Mouse (Mus musculus): ENCODE results near the gene Acss3. TPM values are rescaled to one million over a fixed set of nuclear protein-coding genes. Genes with fewer than 3 reads are reported as not detected.

The Acss3 gene
- total RNA-seq, 4 experiments from 2014 or later: 1.1 to 2.3 (median 1.8) TPM

GRCm38 (mm10) chr10:107021118-107021517 is 102.3 kb downstream of the Acss3 start:
- no peak for DNase-seq (ENCODE audit: low spot score in 2 of 2)

GRCm38 (mm10) chr10:107011142-107011541 is 112.3 kb downstream of the Acss3 start:
- DNase-seq (ENCODE audit: low spot score in 2 of 2): no peak

DNA sequence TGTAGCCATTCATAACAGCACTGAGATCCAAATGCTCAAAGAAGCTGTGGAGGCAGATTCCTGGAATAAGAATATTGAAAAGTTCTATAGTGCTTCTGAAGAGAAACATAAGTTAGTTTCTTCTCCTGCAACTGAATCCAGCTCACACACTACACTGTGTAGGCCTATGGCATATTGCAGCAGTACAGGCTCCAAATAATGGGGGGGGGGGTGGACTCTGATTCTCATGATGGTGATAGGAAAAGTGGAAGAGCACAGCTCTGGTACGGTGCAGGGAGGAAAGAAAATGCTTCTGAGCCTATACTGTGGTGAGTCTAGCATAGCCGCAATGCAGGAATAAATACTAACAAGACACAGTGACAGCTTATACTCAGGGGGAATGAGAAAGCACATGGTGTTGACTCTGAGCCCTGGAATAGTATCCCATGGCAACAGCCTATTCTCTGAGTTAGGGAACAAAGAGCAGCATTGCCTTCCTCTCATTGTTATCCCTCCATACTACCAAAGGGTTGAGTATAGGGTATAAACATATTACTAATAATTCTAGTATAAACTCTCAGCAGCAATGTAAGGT is 125.3 kb downstream of the Acss3 start:
- DNase-seq (ENCODE audit: low spot score in 2 of 2): no peak

DNA sequence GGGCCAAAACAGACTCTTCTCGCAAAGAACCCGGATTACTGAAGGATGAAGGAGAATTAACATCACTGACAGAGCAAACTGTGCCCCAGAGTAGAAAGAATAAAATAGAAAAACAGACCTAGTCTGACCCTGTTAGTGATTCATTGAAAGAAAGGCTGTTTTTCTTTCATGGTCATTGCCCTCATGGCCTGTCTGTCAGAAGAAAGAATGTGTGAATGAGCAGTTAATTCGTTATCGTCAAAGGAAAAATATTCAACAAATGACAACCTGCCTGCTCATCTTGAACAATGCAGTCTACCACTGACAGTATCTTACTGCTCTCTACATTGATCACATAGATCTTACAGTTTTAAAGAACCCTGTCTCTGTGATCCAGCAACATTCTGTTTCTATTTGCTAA is 134.0 kb downstream of the Acss3 start:
- DNase-seq (ENCODE audit: low spot score in 2 of 2): no peak

- DNase-seq (ENCODE audit: low spot score in 2 of 2): no peak
Observed at GRCm38 (mm10) chr10:106975193-106976141, 148.0 kb downstream of the Acss3 start.

- no peak for DNase-seq (ENCODE audit: low spot score in 2 of 2)
Observed at GRCm38 (mm10) chr10:106959026-106959425, 164.4 kb downstream of the Acss3 start.

DNA sequence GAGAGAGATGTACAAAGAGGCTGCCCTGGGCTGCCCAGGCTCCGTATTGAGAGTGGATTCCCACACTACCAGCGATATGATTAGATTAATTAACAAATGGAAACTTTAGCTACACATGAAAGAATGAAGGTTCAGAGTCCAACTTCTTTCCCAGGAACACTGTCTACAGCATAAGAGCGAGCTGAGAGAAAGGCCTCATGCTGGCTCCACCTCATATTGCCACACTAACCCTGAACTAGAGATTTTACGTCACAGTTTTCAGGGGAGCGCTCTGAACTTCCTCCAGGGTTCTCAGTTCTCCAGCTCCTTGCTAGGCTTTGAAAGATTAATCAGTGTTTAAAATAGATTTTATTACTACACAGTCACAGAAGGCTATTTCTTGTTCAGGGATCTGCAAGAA is 182.1 kb downstream of the Acss3 start:
- DNase-seq (ENCODE audit: low spot score in 2 of 2): no peak

GRCm38 (mm10) chr10:106939441-106939840 is 184.0 kb downstream of the Acss3 start:
- no peak for DNase-seq (ENCODE audit: low spot score in 2 of 2)

DNA sequence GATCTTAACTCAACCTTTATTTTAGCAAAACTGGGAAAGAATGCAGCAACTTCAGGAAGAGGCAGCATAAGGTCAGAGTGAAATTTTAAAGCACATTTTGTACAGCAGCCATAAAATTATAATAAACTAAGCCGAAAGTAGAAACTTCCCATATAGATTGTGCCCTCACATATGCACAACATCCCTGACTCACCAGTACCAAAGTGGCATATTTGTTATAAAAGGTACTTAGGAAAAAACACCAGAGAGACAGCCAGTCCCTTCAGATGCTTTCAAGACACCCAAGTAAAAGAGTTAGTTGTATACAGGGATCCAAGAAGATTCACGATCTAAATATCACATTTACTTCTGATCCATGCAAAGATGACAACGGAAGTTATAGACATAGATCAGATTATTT is 184.6 kb downstream of the Acss3 start:
- no peak for DNase-seq (ENCODE audit: low spot score in 2 of 2)

DNA sequence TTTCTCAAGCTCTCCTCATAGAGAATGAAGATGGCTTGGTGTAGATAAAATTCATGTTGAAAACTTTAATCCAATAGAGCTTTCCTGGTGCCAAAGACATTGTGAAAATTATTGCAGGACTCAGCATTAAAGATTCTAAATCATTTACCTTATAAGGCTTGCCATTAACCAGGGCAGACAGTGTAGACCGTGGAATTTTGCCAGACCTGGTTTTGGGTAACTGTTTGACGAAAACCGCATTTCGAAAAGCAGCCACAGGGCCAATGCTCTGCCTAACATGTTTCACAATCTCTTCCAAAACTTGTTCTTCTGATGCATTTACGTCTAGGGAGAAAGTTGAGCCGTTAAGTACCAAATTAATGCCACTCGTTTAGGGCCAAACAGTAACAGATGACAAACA is 186.5 kb downstream of the Acss3 start:
- no peak for DNase-seq (ENCODE audit: low spot score in 2 of 2)

- DNase-seq (ENCODE audit: low spot score in 2 of 2): no peak
Observed at GRCm38 (mm10) chr10:106932571-106933073, 190.8 kb downstream of the Acss3 start.

GRCm38 (mm10) chr10:106928576-106929332 is 194.7 kb downstream of the Acss3 start:
- no peak for DNase-seq (ENCODE audit: low spot score in 2 of 2)

DNA sequence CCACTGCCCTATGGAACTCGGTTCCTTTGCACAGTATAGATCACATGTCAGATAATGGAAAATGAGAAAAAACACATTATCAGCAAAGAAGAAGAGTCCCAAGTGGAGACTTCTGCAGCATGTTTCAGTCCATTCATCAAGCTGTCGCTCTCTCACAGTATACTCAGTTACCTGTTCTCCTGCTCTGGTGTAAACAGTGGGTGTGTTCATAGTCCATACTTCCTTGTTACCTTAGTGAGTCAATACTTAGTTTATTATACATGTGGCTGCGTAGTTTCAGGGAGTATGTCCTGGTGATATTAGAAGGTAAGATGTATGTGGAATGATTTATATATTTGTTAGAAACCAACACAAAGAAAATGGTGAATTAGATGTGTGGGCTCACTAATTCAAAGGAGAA is 198.7 kb downstream of the Acss3 start:
- no peak for DNase-seq (ENCODE audit: low spot score in 2 of 2)

GRCm38 (mm10) chr10:106924334-106924733 is 199.1 kb downstream of the Acss3 start:
- no peak for DNase-seq (ENCODE audit: low spot score in 2 of 2)

- no peak for DNase-seq (ENCODE audit: low spot score in 2 of 2)
Observed at GRCm38 (mm10) chr10:106914822-106915221, 208.6 kb downstream of the Acss3 start.

- DNase-seq (ENCODE audit: low spot score in 2 of 2): no peak
Observed at GRCm38 (mm10) chr10:106914275-106914674, 209.2 kb downstream of the Acss3 start.

DNA sequence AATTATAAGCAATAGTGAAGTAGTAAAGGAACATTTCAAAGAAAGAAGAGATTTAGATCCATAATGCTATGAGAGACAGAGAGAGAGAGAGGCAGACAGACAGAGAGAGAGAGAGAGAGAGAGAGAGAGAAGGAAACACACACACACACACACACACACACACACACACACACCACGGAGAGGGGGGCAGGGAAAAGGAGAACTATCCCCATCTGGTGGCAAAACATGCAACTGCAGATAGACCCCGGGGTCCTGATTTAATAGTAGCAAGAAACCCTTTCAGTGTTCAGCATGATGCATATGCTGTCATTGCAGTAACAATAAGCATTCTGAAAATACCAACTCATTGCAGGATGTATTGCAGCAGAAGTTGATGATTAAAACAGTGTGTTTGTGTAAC is 210.4 kb downstream of the Acss3 start:
- no peak for DNase-seq (ENCODE audit: low spot score in 2 of 2)

- no peak for DNase-seq (ENCODE audit: low spot score in 2 of 2)
Observed at GRCm38 (mm10) chr10:106910108-106910507, 213.4 kb downstream of the Acss3 start.

DNA sequence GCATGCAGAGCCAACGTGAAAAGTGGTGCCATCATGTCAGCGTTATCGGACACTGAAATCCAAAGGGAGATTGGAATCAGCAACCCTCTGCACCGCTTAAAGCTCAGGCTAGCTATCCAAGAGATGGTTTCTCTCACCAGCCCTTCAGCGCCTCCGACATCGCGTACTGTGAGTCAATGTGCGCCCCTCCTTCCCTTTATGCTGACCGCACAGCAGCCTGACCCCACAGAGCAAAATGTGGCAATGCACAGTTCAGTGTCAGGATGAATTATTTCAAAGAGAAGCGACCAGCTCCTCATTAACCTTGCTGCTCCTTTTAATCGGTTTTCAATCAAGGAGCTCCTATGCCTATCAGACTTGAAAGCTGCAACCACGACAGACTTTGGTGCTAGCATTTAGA is 227.1 kb downstream of the Acss3 start:
- DNase-seq (ENCODE audit: low spot score in 2 of 2): no peak

All from layer of hippocampus, adult 8-10 months (tissue).